In genomic region chr6:94053920-94054319, GRCm38 (mm10) we compare ENCODE assay signal across 8 mouse cellular contexts.
DNase-seq lines count a peak whose midpoint lies in the region; ATAC-seq lines count a peak whose summit lies in the region.

No protein-coding gene starts in this region.

- H3K27me3 ChIP-seq in embryonic facial prominence, embryonic 11.5 days (ENCODE audit: control insufficient read depth, insufficient read depth, low read length): no peaks in the 10 kb centered on the region

- intact Hi-C loops in gastrocnemius, postnatal 14 days (cut with DNase I; ENCODE audit: low total_unique reads): no loop called here

- DNase-seq in gastrocnemius, postnatal 14 days: peak; percentile 28
- DNase-seq in gastrocnemius, postnatal 4 days (ENCODE audit: low spot score in 2 of 2): no peak
- DNase-seq in urinary bladder, postnatal 25 days (ENCODE audit: low spot score): peak; percentile 31
- no peak for DNase-seq in urinary bladder, adult 2 months (ENCODE audit: low spot score)
- peak; percentile 54 for DNase-seq in embryonic facial prominence, embryonic 11.5 days (ENCODE audit: low spot score)
- peak; percentile 47 to 60 for DNase-seq in layer of hippocampus, adult 8-10 months (ENCODE audit: low spot score in 2 of 2)
- DNase-seq in mesoderm, embryonic 11.5 days (ENCODE audit: low read depth, low spot score): peak; percentile 45
- DNase-seq in gastrocnemius, postnatal 25 days: no peak

- H3K9ac ChIP-seq in embryonic facial prominence, embryonic 11.5 days (replicated peaks; ENCODE audit: low read length): no peak overlapping the region

- no peak overlapping the region for H3K27ac ChIP-seq in embryonic facial prominence, embryonic 11.5 days (replicated peaks; ENCODE audit: low read depth, low read length)

- no peak overlapping the region for H3K4me2 ChIP-seq in embryonic facial prominence, embryonic 11.5 days (ENCODE audit: low read depth, low read length)

- no peak overlapping the region for H3K4me3 ChIP-seq in embryonic facial prominence, embryonic 11.5 days (ENCODE audit: low read depth, low read length)

- H3K4me1 ChIP-seq in embryonic facial prominence, embryonic 11.5 days (ENCODE audit: control insufficient read depth, insufficient read depth, low read length): no peaks in the 10 kb centered on the region

- WGBS in embryonic facial prominence, embryonic 11.5 days: 36% methylated on average over 1 of the region's 1 CpGs

- ATAC-seq in embryonic facial prominence, embryonic 11.5 days (replicated peaks; ENCODE audit: insufficient number of reproducible peaks, low FRiP score, low TSS enrichment, low read depth): no peak

- no peaks in the 10 kb centered on the region for H3K9me3 ChIP-seq in embryonic facial prominence, embryonic 11.5 days (replicated peaks; ENCODE audit: control insufficient read depth, low read length)

- no peaks in the 10 kb centered on the region for H3K36me3 ChIP-seq in embryonic facial prominence, embryonic 11.5 days (replicated peaks; ENCODE audit: control insufficient read depth, insufficient read depth, low read depth, low read length)

Comparison
In these comparisons a context has a peak if more than half of its experiments do, and no peak if none do; other contexts are left out.
1. DNase-seq: peak in gastrocnemius, postnatal 14 days (single experiment), urinary bladder, postnatal 25 days (single experiment), embryonic facial prominence, embryonic 11.5 days (single experiment), layer of hippocampus, adult 8-10 months (2 of 2) and mesoderm, embryonic 11.5 days (single experiment); none in gastrocnemius, postnatal 4 days (0 of 2), urinary bladder, adult 2 months (single experiment) and gastrocnemius, postnatal 25 days (single experiment).